Mouse (Mus musculus): Measurements from ENCODE around the gene Selp. TPM values are rescaled to one million over a fixed set of nuclear protein-coding genes. Genes with fewer than 3 reads are reported as not detected.

Gene Selp
- 0.19 and 0.21 TPM in 2 replicates for polyA plus RNA-seq (2014; fragmentation: Nextera tagmentation; extraction: Ambion mirVana)

DNA sequence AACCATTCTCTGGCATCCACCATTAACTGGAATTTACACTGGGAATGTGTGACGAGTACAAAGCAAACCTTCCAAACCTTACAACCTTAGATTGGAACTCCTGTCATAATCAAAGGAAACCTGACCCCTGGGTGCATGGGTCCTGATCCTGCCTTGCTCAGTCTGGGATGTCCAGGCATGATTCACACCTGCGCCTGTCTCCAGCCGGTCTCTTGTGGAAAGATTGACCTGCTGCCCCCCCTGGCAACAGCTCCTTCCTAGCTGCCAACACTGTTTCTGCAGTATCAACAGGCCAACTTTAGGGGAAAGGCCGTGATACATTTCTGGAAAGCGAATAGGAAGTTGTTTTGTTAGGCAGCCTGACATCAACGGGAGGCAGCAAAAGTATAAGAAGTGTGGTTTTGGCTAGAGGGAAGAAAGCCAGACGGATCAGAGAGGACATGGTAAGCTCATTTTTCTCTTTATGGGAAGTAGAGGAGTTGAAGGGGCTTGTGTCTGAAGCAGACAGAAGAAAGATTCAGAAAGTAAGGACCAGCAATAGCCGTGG lies at the start of gene Selp:
Gene Selp (plus strand): TSS at position 318 of the 547 bp plus-strand sequence.
- Histone ChIP-seq H3K9me3 (replicated peaks; ENCODE audit: control insufficient read depth, low read length) (no peaks in the 10 kb centered on the region), H3K27me3 (ENCODE audit: control insufficient read depth, insufficient read depth, low read length) (no peaks in the 10 kb centered on the region), H3K36me3 (ENCODE audit: control insufficient read depth, insufficient read depth, low read length) (no peaks in the 10 kb centered on the region), H3K4me1 (ENCODE audit: control insufficient read depth, insufficient read depth, low read length) (no peaks in the 10 kb centered on the region), H3K4me3 (ENCODE audit: low read depth, low read length) (no peak within 1 kb of the TSS), H3K9ac (ENCODE audit: low read depth, low read length) (no peak within 1 kb of the TSS), H3K4me2 (no peak within 1 kb of the TSS), H3K27ac (ENCODE audit: low read depth, low read length) (no peak within 1 kb of the TSS)
- no peak for ATAC-seq (replicated peaks; ENCODE audit: insufficient number of reproducible peaks, low FRiP score, low TSS enrichment)
- WGBS (ENCODE audit: insufficient replicate concordance), result 64% methylated on average over 8 of the region's 8 CpGs

DNA sequence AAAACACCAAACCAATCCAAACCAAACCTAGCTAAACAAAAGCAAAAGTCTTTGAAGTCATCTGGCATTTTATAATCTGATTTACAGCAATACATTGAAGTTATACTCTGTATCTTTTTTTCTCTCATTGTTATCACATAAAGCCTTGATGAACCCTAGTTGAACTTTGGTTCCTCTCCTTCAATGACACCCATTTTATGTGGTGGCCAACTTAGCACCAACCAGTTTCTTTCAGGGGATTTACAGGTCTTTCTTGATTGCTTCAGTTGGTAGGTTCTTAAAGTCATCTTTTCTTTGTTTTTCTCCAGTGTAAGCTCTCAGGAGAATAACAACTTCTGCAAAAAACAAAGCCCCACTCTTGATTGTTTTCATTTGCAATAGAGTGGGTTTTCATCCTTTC lies 45.8 kb upstream of the Selp start:
- no peak overlapping the region for H3K4me2 ChIP-seq
- no peak for ATAC-seq (replicated peaks; ENCODE audit: insufficient number of reproducible peaks, low FRiP score, low TSS enrichment)
- H3K9me3 ChIP-seq (replicated peaks; ENCODE audit: control insufficient read depth, low read length), result no peaks in the 10 kb centered on the region
- no peak overlapping the region for H3K27ac ChIP-seq (ENCODE audit: low read depth, low read length)
- H3K27me3 ChIP-seq (ENCODE audit: control insufficient read depth, insufficient read depth, low read length), result no peaks in the 10 kb centered on the region
- no peaks in the 10 kb centered on the region for H3K4me1 ChIP-seq (ENCODE audit: control insufficient read depth, insufficient read depth, low read length)
- no peak overlapping the region for H3K9ac ChIP-seq (ENCODE audit: low read depth, low read length)
- H3K36me3 ChIP-seq (ENCODE audit: control insufficient read depth, insufficient read depth, low read length), result no peaks in the 10 kb centered on the region
- no peak overlapping the region for H3K4me3 ChIP-seq (ENCODE audit: low read depth, low read length)

DNA sequence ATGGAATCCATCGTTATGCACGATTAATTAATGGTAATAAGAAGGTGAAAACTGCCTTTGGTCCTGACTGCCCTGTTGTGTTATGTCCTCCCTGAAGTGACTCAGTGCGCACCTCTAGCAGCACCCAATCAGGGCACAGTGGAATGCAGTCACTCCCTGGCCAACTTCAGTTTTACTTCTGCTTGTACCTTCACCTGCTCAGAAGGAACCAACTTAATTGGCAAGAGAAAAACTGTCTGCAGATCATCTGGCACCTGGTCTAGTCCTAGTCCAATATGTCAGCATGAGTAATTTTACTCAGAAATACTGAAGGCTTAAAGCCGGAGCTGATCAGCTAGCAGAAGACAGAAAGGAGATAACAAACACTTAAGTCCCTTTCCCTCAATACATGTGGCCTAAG lies 44.6 kb upstream of the Selp start:
- WGBS (ENCODE audit: insufficient replicate concordance), result 81% methylated on average over 4 of the region's 4 CpGs
- Histone ChIP-seq H3K4me3 (ENCODE audit: low read depth, low read length) (no peak overlapping the region), H3K36me3 (ENCODE audit: control insufficient read depth, insufficient read depth, low read length) (no peaks in the 10 kb centered on the region), H3K27ac (ENCODE audit: low read depth, low read length) (no peak overlapping the region), H3K27me3 (ENCODE audit: control insufficient read depth, insufficient read depth, low read length) (no peaks in the 10 kb centered on the region), H3K4me1 (ENCODE audit: control insufficient read depth, insufficient read depth, low read length) (no peaks in the 10 kb centered on the region), H3K9ac (ENCODE audit: low read depth, low read length) (no peak overlapping the region), H3K4me2 (no peak overlapping the region), H3K9me3 (replicated peaks; ENCODE audit: control insufficient read depth, low read length) (no peaks in the 10 kb centered on the region)
- ATAC-seq (replicated peaks; ENCODE audit: insufficient number of reproducible peaks, low FRiP score, low TSS enrichment), result no peak

DNA sequence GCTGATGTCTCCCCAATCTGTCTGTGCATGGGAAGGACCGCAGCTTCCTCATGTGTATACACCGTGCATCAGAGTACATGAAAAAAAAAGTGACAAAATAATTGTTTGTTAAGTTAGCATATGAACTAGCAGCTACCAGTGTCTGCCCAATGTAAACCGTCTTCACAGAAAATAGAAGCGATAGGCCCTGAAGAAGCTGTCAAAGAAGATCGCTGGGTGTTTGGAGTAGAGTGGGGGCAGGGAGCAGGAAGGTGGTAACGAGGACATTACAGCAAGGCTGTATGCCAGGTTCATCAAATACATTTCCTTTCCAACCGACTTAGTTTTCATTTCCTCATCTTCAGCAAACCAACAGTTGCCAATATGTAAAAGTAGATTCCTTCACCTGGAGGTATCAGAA lies 44.0 kb upstream of the Selp start:
- ATAC-seq (replicated peaks; ENCODE audit: insufficient number of reproducible peaks, low FRiP score, low TSS enrichment), result no peak
- no peak overlapping the region for H3K9ac ChIP-seq (ENCODE audit: low read depth, low read length)
- no peak overlapping the region for H3K27ac ChIP-seq (ENCODE audit: low read depth, low read length)

DNA sequence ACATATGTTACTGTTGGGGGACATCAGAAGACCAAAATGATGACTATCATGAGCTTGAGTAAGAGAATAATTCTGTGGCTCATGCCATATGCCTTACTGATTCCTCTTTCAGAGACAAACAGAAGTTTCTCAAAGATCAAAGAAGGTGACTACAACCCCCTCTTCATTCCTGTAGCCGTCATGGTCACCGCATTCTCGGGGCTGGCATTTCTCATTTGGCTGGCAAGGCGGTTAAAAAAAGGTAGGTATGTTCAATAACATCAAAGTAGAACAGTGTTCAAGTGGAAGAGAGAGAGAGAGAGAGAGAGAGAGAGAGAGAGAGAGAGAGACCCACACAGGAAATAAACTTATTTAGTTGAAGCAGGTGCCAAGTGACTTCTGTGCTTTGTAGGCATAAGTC lies 43.1 kb upstream of the Selp start:
- 81% methylated on average over 4 of the region's 4 CpGs for WGBS (ENCODE audit: insufficient replicate concordance)

More for the DNA sequence above, 44.0 kb upstream of the Selp start:
- Histone ChIP-seq H3K4me1 (ENCODE audit: control insufficient read depth, insufficient read depth, low read length) (no peaks in the 10 kb centered on the region), H3K4me2 (no peak overlapping the region), H3K27me3 (ENCODE audit: control insufficient read depth, insufficient read depth, low read length) (no peaks in the 10 kb centered on the region), H3K9me3 (replicated peaks; ENCODE audit: control insufficient read depth, low read length) (no peaks in the 10 kb centered on the region), H3K36me3 (ENCODE audit: control insufficient read depth, insufficient read depth, low read length) (no peaks in the 10 kb centered on the region), H3K4me3 (ENCODE audit: low read depth, low read length) (no peak overlapping the region)
- 81% methylated on average over 7 of the region's 7 CpGs for WGBS (ENCODE audit: insufficient replicate concordance)

DNA sequence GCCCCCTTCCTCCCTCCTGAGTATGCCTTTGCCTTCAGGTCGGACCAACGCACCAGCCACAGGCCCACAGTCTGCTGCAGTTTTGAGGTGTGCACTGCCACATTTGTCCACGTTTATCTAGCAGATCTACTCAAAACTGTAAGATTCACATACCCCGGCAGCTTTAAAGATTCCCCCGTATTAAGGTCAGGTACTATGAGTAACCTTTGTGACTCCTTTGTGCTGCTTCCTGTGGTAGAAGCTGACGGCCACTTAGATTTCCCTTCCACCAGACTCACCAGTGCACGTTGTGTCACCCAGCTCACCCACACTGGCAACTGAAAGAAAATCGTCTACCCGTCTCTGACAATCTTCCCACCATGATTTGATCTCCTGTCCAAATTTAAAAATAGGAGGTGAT lies 42.0 kb upstream of the Selp start:
- Histone ChIP-seq H3K9me3 (replicated peaks; ENCODE audit: control insufficient read depth, low read length) (no peaks in the 10 kb centered on the region), H3K4me2 (no peak overlapping the region), H3K9ac (ENCODE audit: low read depth, low read length) (no peak overlapping the region), H3K27me3 (ENCODE audit: control insufficient read depth, insufficient read depth, low read length) (no peaks in the 10 kb centered on the region), H3K27ac (ENCODE audit: low read depth, low read length) (no peak overlapping the region), H3K36me3 (ENCODE audit: control insufficient read depth, insufficient read depth, low read length) (no peaks in the 10 kb centered on the region), H3K4me3 (ENCODE audit: low read depth, low read length) (no peak overlapping the region), H3K4me1 (ENCODE audit: control insufficient read depth, insufficient read depth, low read length) (no peaks in the 10 kb centered on the region)
- no peak for ATAC-seq (replicated peaks; ENCODE audit: insufficient number of reproducible peaks, low FRiP score, low TSS enrichment)
- WGBS (ENCODE audit: insufficient replicate concordance), result 78% methylated on average over 9 of the region's 9 CpGs

More for the DNA sequence above, 43.1 kb upstream of the Selp start:
- H3K4me2 ChIP-seq, result no peak overlapping the region
- H3K27ac ChIP-seq (ENCODE audit: low read depth, low read length), result no peak overlapping the region
- H3K36me3 ChIP-seq (ENCODE audit: control insufficient read depth, insufficient read depth, low read length), result no peaks in the 10 kb centered on the region
- H3K4me3 ChIP-seq (ENCODE audit: low read depth, low read length), result no peak overlapping the region
- no peaks in the 10 kb centered on the region for H3K4me1 ChIP-seq (ENCODE audit: control insufficient read depth, insufficient read depth, low read length)
- no peaks in the 10 kb centered on the region for H3K27me3 ChIP-seq (ENCODE audit: control insufficient read depth, insufficient read depth, low read length)
- no peak overlapping the region for H3K9ac ChIP-seq (ENCODE audit: low read depth, low read length)
- H3K9me3 ChIP-seq (replicated peaks; ENCODE audit: control insufficient read depth, low read length), result no peaks in the 10 kb centered on the region
- no peak for ATAC-seq (replicated peaks; ENCODE audit: insufficient number of reproducible peaks, low FRiP score, low TSS enrichment)

DNA sequence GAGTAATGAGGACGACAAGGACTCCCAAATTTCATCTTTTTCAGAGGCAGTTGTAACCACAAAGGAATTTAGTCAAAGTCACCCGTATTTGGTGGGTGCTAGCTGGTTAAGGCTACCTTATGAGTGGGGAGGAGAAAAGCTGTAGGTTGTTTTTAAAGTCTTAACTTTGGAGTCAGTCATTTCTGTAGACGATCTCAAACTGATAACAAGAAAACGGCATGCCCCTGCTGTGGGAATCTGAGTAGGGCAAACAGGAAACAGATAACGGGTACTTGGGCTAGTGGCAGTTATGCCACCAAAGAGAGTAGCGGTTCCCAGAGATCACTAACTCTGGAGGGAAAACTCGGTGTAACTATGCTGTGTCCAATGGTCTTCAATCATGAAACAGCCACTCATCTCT lies 41.3 kb upstream of the Selp start:
- no peak overlapping the region for H3K9ac ChIP-seq (ENCODE audit: low read depth, low read length)
- 54% methylated on average over 7 of the region's 7 CpGs for WGBS (ENCODE audit: insufficient replicate concordance)
- no peaks in the 10 kb centered on the region for H3K9me3 ChIP-seq (replicated peaks; ENCODE audit: control insufficient read depth, low read length)
- H3K36me3 ChIP-seq (ENCODE audit: control insufficient read depth, insufficient read depth, low read length), result no peaks in the 10 kb centered on the region
- H3K4me3 ChIP-seq (ENCODE audit: low read depth, low read length), result no peak overlapping the region
- ATAC-seq (replicated peaks; ENCODE audit: insufficient number of reproducible peaks, low FRiP score, low TSS enrichment), result no peak
- no peak overlapping the region for H3K4me2 ChIP-seq
- H3K4me1 ChIP-seq (ENCODE audit: control insufficient read depth, insufficient read depth, low read length), result no peaks in the 10 kb centered on the region
- H3K27me3 ChIP-seq (ENCODE audit: control insufficient read depth, insufficient read depth, low read length), result no peaks in the 10 kb centered on the region
- H3K27ac ChIP-seq (ENCODE audit: low read depth, low read length), result no peak overlapping the region

DNA sequence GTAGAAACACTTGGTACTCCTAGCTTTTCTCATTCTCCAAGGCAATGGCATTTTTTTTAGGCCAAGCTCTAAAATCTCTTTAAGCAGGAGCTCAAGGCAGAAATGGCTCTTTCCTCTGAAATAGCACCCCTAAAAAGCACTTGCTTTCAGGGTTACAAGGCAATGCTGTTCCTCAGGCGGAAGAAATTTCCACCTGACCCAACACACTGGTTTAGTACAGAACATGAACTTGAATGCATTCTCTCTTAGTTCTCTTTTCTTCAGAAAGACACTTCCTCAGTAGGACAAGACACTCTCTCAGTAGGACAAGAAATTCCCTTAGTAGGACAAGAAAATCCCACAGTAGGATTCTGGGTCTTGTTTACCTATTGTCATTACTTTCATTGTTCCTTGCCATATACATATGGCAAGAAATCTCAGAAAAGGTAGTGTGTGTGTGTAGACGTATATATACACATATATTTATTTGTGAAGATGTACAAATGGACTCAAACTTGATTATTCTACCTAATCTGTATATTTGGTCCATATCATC lies 40.4 kb upstream of the Selp start:
- no peak for ATAC-seq (replicated peaks; ENCODE audit: insufficient number of reproducible peaks, low FRiP score, low TSS enrichment)
- Histone ChIP-seq H3K27me3 (ENCODE audit: control insufficient read depth, insufficient read depth, low read length) (no peaks in the 10 kb centered on the region), H3K9me3 (replicated peaks; ENCODE audit: control insufficient read depth, low read length) (no peaks in the 10 kb centered on the region), H3K4me1 (ENCODE audit: control insufficient read depth, insufficient read depth, low read length) (no peaks in the 10 kb centered on the region), H3K9ac (ENCODE audit: low read depth, low read length) (no peak overlapping the region), H3K27ac (ENCODE audit: low read depth, low read length) (no peak overlapping the region), H3K4me2 (no peak overlapping the region), H3K4me3 (ENCODE audit: low read depth, low read length) (no peak overlapping the region), H3K36me3 (ENCODE audit: control insufficient read depth, insufficient read depth, low read length) (no peaks in the 10 kb centered on the region)
- WGBS (ENCODE audit: insufficient replicate concordance), result 77% methylated on average over 2 of the region's 2 CpGs

DNA sequence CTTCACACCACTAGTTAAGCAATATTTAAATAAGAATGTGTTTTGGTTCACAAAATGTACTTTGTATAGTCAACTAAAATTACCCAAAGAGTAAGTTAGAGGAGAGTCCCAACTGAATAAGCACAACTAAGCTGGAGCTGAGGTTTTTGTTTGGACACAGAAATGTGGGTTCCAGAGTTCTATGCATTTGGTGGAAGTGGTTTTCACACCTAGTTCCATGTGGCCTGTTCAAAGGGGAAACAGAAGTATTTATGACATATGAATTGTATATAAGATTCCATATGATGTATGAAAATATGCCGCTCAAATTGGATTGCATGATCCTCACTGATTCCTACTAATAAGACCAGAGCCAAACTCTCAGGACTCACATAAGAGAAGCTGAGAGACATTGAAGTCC lies 39.6 kb upstream of the Selp start:
- Histone ChIP-seq H3K4me1 (ENCODE audit: control insufficient read depth, insufficient read depth, low read length) (no peaks in the 10 kb centered on the region), H3K36me3 (ENCODE audit: control insufficient read depth, insufficient read depth, low read length) (no peaks in the 10 kb centered on the region), H3K9ac (ENCODE audit: low read depth, low read length) (no peak overlapping the region), H3K27me3 (ENCODE audit: control insufficient read depth, insufficient read depth, low read length) (no peaks in the 10 kb centered on the region), H3K4me2 (no peak overlapping the region), H3K4me3 (ENCODE audit: low read depth, low read length) (no peak overlapping the region), H3K27ac (ENCODE audit: low read depth, low read length) (no peak overlapping the region), H3K9me3 (replicated peaks; ENCODE audit: control insufficient read depth, low read length) (no peaks in the 10 kb centered on the region)
- 91% methylated on average over 1 of the region's 1 CpGs for WGBS (ENCODE audit: insufficient replicate concordance)
- ATAC-seq (replicated peaks; ENCODE audit: insufficient number of reproducible peaks, low FRiP score, low TSS enrichment), result no peak
